15 mouse cellular contexts compared by ENCODE assay signal in genomic region chr9:28911571-28912185, GRCm38 (mm10).
A peak's percentile ranks its signal among the peaks of the same experiment; 100 is the strongest.
DNase-seq lines count a peak whose midpoint lies in the region; ATAC-seq and TF ChIP-seq lines count a peak whose summit lies in the region.
"Had no signal": no experiment of that assay in that cellular context is flagged by ENCODE, and none has a peak within 500 bp of the region (broad histone marks: within the 10 kb centered on the region; RNA-seq: fewer than 3 reads in every experiment).

No protein-coding gene starts in this region.

- DNase-seq in hindbrain, embryonic 14.5 days (ENCODE audit: low spot score): peak; percentile 33
- peak; percentile 8 for DNase-seq in kidney, postnatal 0 days (ENCODE audit: low spot score)
- DNase-seq in retina, embryonic 14.5 days (ENCODE audit: low spot score): peak; percentile 19
- DNase-seq in left cerebral cortex, adult 11 months (ENCODE audit: low spot score): no peak
- DNase-seq in right cerebral cortex, postnatal 25 days: no peak
- DNase-seq: B cell, adult 2 months; cerebellum, postnatal 36 days; lung, embryonic 14.5 days had no signal

- 58% methylated on average over 13 of the region's 13 CpGs for WGBS in hindbrain, embryonic 14.5 days
- 65% methylated on average over 13 of the region's 13 CpGs for WGBS in hindbrain, embryonic 12.5 days
- WGBS in forebrain, embryonic 16.5 days: 19% methylated on average over 13 of the region's 13 CpGs
- WGBS in kidney, postnatal 0 days: 51% methylated on average over 13 of the region's 13 CpGs
- WGBS in liver, embryonic 12.5 days (ENCODE audit: insufficient replicate concordance): 55% methylated on average over 13 of the region's 13 CpGs

- H3K9ac ChIP-seq in hindbrain, embryonic 14.5 days: no peak overlapping the region
- no peak overlapping the region for H3K9ac ChIP-seq in hindbrain, embryonic 12.5 days
- no peak overlapping the region for H3K9ac ChIP-seq in forebrain, embryonic 16.5 days (replicated peaks; ENCODE audit: low read depth, low read length)
- H3K9ac ChIP-seq in kidney, postnatal 0 days (ENCODE audit: low read depth, low read length): no peak overlapping the region
- H3K9ac ChIP-seq in liver, embryonic 12.5 days: no peak overlapping the region
- H3K9ac ChIP-seq: embryonic facial prominence, embryonic 15.5 days; heart, embryonic 12.5 days; limb, embryonic 12.5 days; lung, embryonic 14.5 days had no signal

- H3K27me3 ChIP-seq in hindbrain, embryonic 14.5 days (ENCODE audit: control insufficient read depth, insufficient read depth, low read length): no peaks in the 10 kb centered on the region
- H3K27me3 ChIP-seq in hindbrain, embryonic 12.5 days: no peaks in the 10 kb centered on the region
- no peaks in the 10 kb centered on the region for H3K27me3 ChIP-seq in forebrain, embryonic 16.5 days (replicated peaks; ENCODE audit: control insufficient read depth, insufficient read depth, low read length)
- no peaks in the 10 kb centered on the region for H3K27me3 ChIP-seq in kidney, postnatal 0 days (ENCODE audit: insufficient read depth, low read length)
- H3K27me3 ChIP-seq in liver, embryonic 12.5 days (replicated peaks): no peaks in the 10 kb centered on the region
- H3K27me3 ChIP-seq: embryonic facial prominence, embryonic 15.5 days; heart, embryonic 12.5 days; limb, embryonic 12.5 days had no signal

- peaks cover 7% of the 10 kb centered on the region; the same call in 1 of the 2 replicates for H3K4me1 ChIP-seq in hindbrain, embryonic 14.5 days (replicated peaks; ENCODE audit: control insufficient read depth, insufficient read depth, low read length)
- H3K4me1 ChIP-seq in hindbrain, embryonic 12.5 days: no peaks in the 10 kb centered on the region
- H3K4me1 ChIP-seq in forebrain, embryonic 16.5 days (replicated peaks; ENCODE audit: control insufficient read depth, insufficient read depth, low read length): no peaks in the 10 kb centered on the region; the same call in 1 of the 2 replicates
- no peaks in the 10 kb centered on the region for H3K4me1 ChIP-seq in kidney, postnatal 0 days (replicated peaks; ENCODE audit: insufficient read depth, low read length)
- H3K4me1 ChIP-seq in liver, embryonic 12.5 days: no peaks in the 10 kb centered on the region
- H3K4me1 ChIP-seq: embryonic facial prominence, embryonic 15.5 days; heart, embryonic 12.5 days; limb, embryonic 12.5 days had no signal

- no peak for TF ChIP-seq CTCF in kidney, postnatal 0 days (IDR thresholded peaks at IDR 0.05; ENCODE audit: low read depth)

- no peak overlapping the region for H3K4me3 ChIP-seq in hindbrain, embryonic 14.5 days (replicated peaks; ENCODE audit: low read length)
- H3K4me3 ChIP-seq in hindbrain, embryonic 12.5 days: no peak overlapping the region
- no peak overlapping the region for H3K4me3 ChIP-seq in forebrain, embryonic 16.5 days (replicated peaks; ENCODE audit: low read length)
- no peak overlapping the region for H3K4me3 ChIP-seq in kidney, postnatal 0 days (replicated peaks; ENCODE audit: low read depth, low read length)
- H3K4me3 ChIP-seq in liver, embryonic 12.5 days: no peak overlapping the region
- H3K4me3 ChIP-seq: embryonic facial prominence, embryonic 15.5 days; heart, embryonic 12.5 days; limb, embryonic 12.5 days had no signal

- ATAC-seq in hindbrain, embryonic 14.5 days (ENCODE audit: low FRiP score): no peak
- no peak for ATAC-seq in hindbrain, embryonic 12.5 days (ENCODE audit: low FRiP score)
- ATAC-seq in forebrain, embryonic 16.5 days: no peak
- ATAC-seq in kidney, postnatal 0 days (replicated peaks; ENCODE audit: low FRiP score, low read depth): no peak; the same call in 1 of the 2 replicates
- no peak for ATAC-seq in liver, embryonic 12.5 days

- H3K9me3 ChIP-seq in hindbrain, embryonic 14.5 days (ENCODE audit: control insufficient read depth, low read length): no peaks in the 10 kb centered on the region
- H3K9me3 ChIP-seq in hindbrain, embryonic 12.5 days (replicated peaks): no peaks in the 10 kb centered on the region
- no peaks in the 10 kb centered on the region for H3K9me3 ChIP-seq in forebrain, embryonic 16.5 days (ENCODE audit: control insufficient read depth, low read length)
- no peaks in the 10 kb centered on the region for H3K9me3 ChIP-seq in kidney, postnatal 0 days (replicated peaks; ENCODE audit: low read length)
- no peaks in the 10 kb centered on the region for H3K9me3 ChIP-seq in liver, embryonic 12.5 days (replicated peaks)
- H3K9me3 ChIP-seq: embryonic facial prominence, embryonic 15.5 days; heart, embryonic 12.5 days; limb, embryonic 12.5 days had no signal

- no peaks in the 10 kb centered on the region for H3K36me3 ChIP-seq in hindbrain, embryonic 14.5 days (replicated peaks; ENCODE audit: control insufficient read depth, insufficient read depth)
- no peaks in the 10 kb centered on the region for H3K36me3 ChIP-seq in hindbrain, embryonic 12.5 days
- H3K36me3 ChIP-seq in forebrain, embryonic 16.5 days (ENCODE audit: control insufficient read depth, insufficient read depth): no peaks in the 10 kb centered on the region
- H3K36me3 ChIP-seq in kidney, postnatal 0 days (ENCODE audit: insufficient read depth, low read length): no peaks in the 10 kb centered on the region
- no peaks in the 10 kb centered on the region for H3K36me3 ChIP-seq in liver, embryonic 12.5 days
- H3K36me3 ChIP-seq: embryonic facial prominence, embryonic 15.5 days; G1E; heart, embryonic 12.5 days; limb, embryonic 12.5 days had no signal

- H3K4me2 ChIP-seq in hindbrain, embryonic 14.5 days (replicated peaks): no peak overlapping the region
- H3K4me2 ChIP-seq in hindbrain, embryonic 12.5 days (replicated peaks): no peak overlapping the region
- peak overlapping the region; percentile 8; the same call in 1 of the 2 replicates for H3K4me2 ChIP-seq in forebrain, embryonic 16.5 days (ENCODE audit: low read length)
- 0 out of 2 replicates have a peak overlapping the region, but pooled peaks have one; percentile 23 for H3K4me2 ChIP-seq in kidney, postnatal 0 days (ENCODE audit: low read length)
- no peak overlapping the region for H3K4me2 ChIP-seq in liver, embryonic 12.5 days
- H3K4me2 ChIP-seq: embryonic facial prominence, embryonic 15.5 days; heart, embryonic 12.5 days; limb, embryonic 12.5 days; lung, embryonic 14.5 days had no signal

- H3K27ac ChIP-seq in hindbrain, embryonic 14.5 days: peak overlapping the region; percentile 15
- no peak overlapping the region for H3K27ac ChIP-seq in hindbrain, embryonic 12.5 days
- no peak overlapping the region for H3K27ac ChIP-seq in forebrain, embryonic 16.5 days (ENCODE audit: low read length)
- no peak overlapping the region for H3K27ac ChIP-seq in kidney, postnatal 0 days
- no peak overlapping the region for H3K27ac ChIP-seq in liver, embryonic 12.5 days
- H3K27ac ChIP-seq: embryonic facial prominence, embryonic 15.5 days; limb, embryonic 12.5 days had no signal

Comparison
In these comparisons a context has a peak if more than half of its experiments do, and no peak if none do; other contexts are left out.
1. DNase-seq: peak in hindbrain, embryonic 14.5 days (single experiment), kidney, postnatal 0 days (single experiment) and retina, embryonic 14.5 days (single experiment); none in left cerebral cortex, adult 11 months (single experiment) and right cerebral cortex, postnatal 25 days (single experiment).
2. H3K4me2 ChIP-seq: peak in forebrain, embryonic 16.5 days (single experiment) and kidney, postnatal 0 days (single experiment); none in hindbrain, embryonic 14.5 days (single experiment), hindbrain, embryonic 12.5 days (single experiment) and liver, embryonic 12.5 days (single experiment).